13 mouse cellular contexts compared by ENCODE assay signal in genomic region chr17:74278966-74279869, GRCm38 (mm10). TPM values are rescaled to one million over a fixed set of nuclear protein-coding genes. Genes with fewer than 3 reads are reported as not detected.
A peak's percentile ranks its signal among the peaks of the same experiment; 100 is the strongest.
DNase-seq lines count a peak whose midpoint lies in the region; ATAC-seq and TF ChIP-seq lines count a peak whose summit lies in the region.
"Had no signal": no experiment of that assay in that cellular context is flagged by ENCODE, and none has a peak within 500 bp of the region (broad histone marks: within the 10 kb centered on the region; RNA-seq: fewer than 3 reads in every experiment).

No protein-coding gene starts in this region.

- WGBS in forebrain, embryonic 12.5 days: 92% methylated on average over 8 of the region's 8 CpGs
- WGBS in forebrain, embryonic 10.5 days: 92% methylated on average over 8 of the region's 8 CpGs
- WGBS in lung, embryonic 16.5 days: 91% methylated on average over 8 of the region's 8 CpGs
- 92% methylated on average over 8 of the region's 8 CpGs for WGBS in intestine, embryonic 16.5 days
- WGBS in neural tube, embryonic 15.5 days: 88% methylated on average over 8 of the region's 8 CpGs
- WGBS in lung, adult 2 months: 91% methylated on average over 8 of the region's 8 CpGs

- no peaks in the 10 kb centered on the region for H3K4me1 ChIP-seq in forebrain, embryonic 12.5 days
- no peaks in the 10 kb centered on the region for H3K4me1 ChIP-seq in forebrain, embryonic 10.5 days
- no peaks in the 10 kb centered on the region for H3K4me1 ChIP-seq in lung, embryonic 16.5 days (replicated peaks; ENCODE audit: control insufficient read depth, insufficient read depth, low read length)
- H3K4me1 ChIP-seq in intestine, embryonic 16.5 days (ENCODE audit: control insufficient read depth, insufficient read depth, low read length): no peaks in the 10 kb centered on the region
- H3K4me1 ChIP-seq in neural tube, embryonic 15.5 days: peaks cover 16% of the 10 kb centered on the region
- H3K4me1 ChIP-seq in lung, adult 2 months (ENCODE audit: control insufficient read depth, insufficient read depth, low read length): no peaks in the 10 kb centered on the region; the same call in none of the 2 replicates

- ATAC-seq in forebrain, embryonic 12.5 days (ENCODE audit: low FRiP score): peak; percentile 36; the same call in 1 of the 2 replicates
- ATAC-seq in lung, embryonic 16.5 days (ENCODE audit: low read depth): peak; percentile 7; the same call in 1 of the 2 replicates
- ATAC-seq in intestine, embryonic 16.5 days: peak; percentile 23
- ATAC-seq in neural tube, embryonic 15.5 days (ENCODE audit: low FRiP score): peak; percentile 36; the same call in 1 of the 2 replicates

- TF ChIP-seq POLR2A in lung, adult 2 months (IDR thresholded peaks at IDR 0.05; ENCODE audit: borderline replicate concordance, extremely low read depth, low read depth, low read length): no peak

- H3K27ac ChIP-seq in forebrain, embryonic 12.5 days: no peak overlapping the region
- no peak overlapping the region for H3K27ac ChIP-seq in forebrain, embryonic 10.5 days
- H3K27ac ChIP-seq in lung, embryonic 16.5 days (ENCODE audit: low read length): no peak overlapping the region
- no peak overlapping the region for H3K27ac ChIP-seq in intestine, embryonic 16.5 days (ENCODE audit: low read length)
- H3K27ac ChIP-seq in neural tube, embryonic 15.5 days (replicated peaks): peak overlapping the region; percentile 54
- H3K27ac ChIP-seq: embryonic facial prominence, embryonic 15.5 days had no signal

- H3K9me3 ChIP-seq in forebrain, embryonic 12.5 days: no peaks in the 10 kb centered on the region
- H3K9me3 ChIP-seq in forebrain, embryonic 10.5 days: peaks cover 3% of the 10 kb centered on the region; the same call in 1 of the 2 replicates
- H3K9me3 ChIP-seq in lung, embryonic 16.5 days (ENCODE audit: control insufficient read depth, low read length): no peaks in the 10 kb centered on the region
- H3K9me3 ChIP-seq in intestine, embryonic 16.5 days (ENCODE audit: control insufficient read depth, low read length): no peaks in the 10 kb centered on the region
- no peaks in the 10 kb centered on the region for H3K9me3 ChIP-seq in neural tube, embryonic 15.5 days (replicated peaks)
- H3K9me3 ChIP-seq: embryonic facial prominence, embryonic 15.5 days had no signal

- H3K27me3 ChIP-seq in forebrain, embryonic 12.5 days: no peaks in the 10 kb centered on the region
- H3K27me3 ChIP-seq in forebrain, embryonic 10.5 days (ENCODE audit: poor library complexity, severe bottlenecking): no peaks in the 10 kb centered on the region
- H3K27me3 ChIP-seq in lung, embryonic 16.5 days (ENCODE audit: control insufficient read depth, insufficient read depth, low read depth, low read length): no peaks in the 10 kb centered on the region
- H3K27me3 ChIP-seq in intestine, embryonic 16.5 days (replicated peaks; ENCODE audit: control insufficient read depth, insufficient read depth, low read length): no peaks in the 10 kb centered on the region
- H3K27me3 ChIP-seq in neural tube, embryonic 15.5 days (replicated peaks): no peaks in the 10 kb centered on the region
- H3K27me3 ChIP-seq: embryonic facial prominence, embryonic 15.5 days had no signal

- H3K4me2 ChIP-seq in forebrain, embryonic 12.5 days: no peak overlapping the region
- H3K4me2 ChIP-seq in lung, embryonic 16.5 days (ENCODE audit: low read depth, low read length): no peak overlapping the region
- no peak overlapping the region for H3K4me2 ChIP-seq in intestine, embryonic 16.5 days (ENCODE audit: low read depth, low read length)
- no peak overlapping the region for H3K4me2 ChIP-seq in neural tube, embryonic 15.5 days
- H3K4me2 ChIP-seq: embryonic facial prominence, embryonic 15.5 days had no signal

- no peak for TF ChIP-seq CTCF in lung, adult 2 months (IDR thresholded peaks at IDR 0.05; ENCODE audit: insufficient read depth, low read length)

- H3K4me3 ChIP-seq in forebrain, embryonic 12.5 days (replicated peaks): no peak overlapping the region
- no peak overlapping the region for H3K4me3 ChIP-seq in forebrain, embryonic 10.5 days
- H3K4me3 ChIP-seq in lung, embryonic 16.5 days (ENCODE audit: low read length): no peak overlapping the region
- no peak overlapping the region for H3K4me3 ChIP-seq in intestine, embryonic 16.5 days (ENCODE audit: low read length)
- no peak overlapping the region for H3K4me3 ChIP-seq in neural tube, embryonic 15.5 days (replicated peaks)
- no peak overlapping the region for H3K4me3 ChIP-seq in lung, adult 2 months (replicated peaks; ENCODE audit: extremely low read depth, low read depth, low read length)
- H3K4me3 ChIP-seq: embryonic facial prominence, embryonic 15.5 days had no signal

- H3K9ac ChIP-seq in forebrain, embryonic 12.5 days: no peak overlapping the region
- H3K9ac ChIP-seq in lung, embryonic 16.5 days (ENCODE audit: low read length): no peak overlapping the region
- H3K9ac ChIP-seq in intestine, embryonic 16.5 days (ENCODE audit: low read depth, low read length): no peak overlapping the region
- no peak overlapping the region for H3K9ac ChIP-seq in neural tube, embryonic 15.5 days (replicated peaks)
- H3K9ac ChIP-seq: embryonic facial prominence, embryonic 15.5 days had no signal

- 0 out of 2 replicates have a peak, but pooled peaks cover 9% of the 10 kb centered on the region for H3K36me3 ChIP-seq in forebrain, embryonic 12.5 days (replicated peaks)
- H3K36me3 ChIP-seq in forebrain, embryonic 10.5 days (replicated peaks): peaks cover 41% of the 10 kb centered on the region
- peaks cover 2% of the 10 kb centered on the region; the same call in 1 of the 2 replicates for H3K36me3 ChIP-seq in lung, embryonic 16.5 days (ENCODE audit: control insufficient read depth, insufficient read depth, low read length)
- no peaks in the 10 kb centered on the region for H3K36me3 ChIP-seq in intestine, embryonic 16.5 days (ENCODE audit: control insufficient read depth, insufficient read depth, low read length)
- no peaks in the 10 kb centered on the region for H3K36me3 ChIP-seq in neural tube, embryonic 15.5 days

- DNase-seq in forebrain, embryonic 10.5 days (ENCODE audit: extremely low spot score, low spot score): no peak
- DNase-seq in lung, adult 18-20 months: no peak
- no peak for DNase-seq in lung, adult 2 months
- no peak for DNase-seq in lung, postnatal 4 days
- DNase-seq: cerebellum, postnatal 36 days; heart, postnatal 10 days; kidney, postnatal 10 days; right cerebral cortex, adult 18-20 months had no signal

RNA-seq across cellular contexts. Expression of gene Memo1, which starts 16.1 kb away (rescaled TPM):
- polyA plus RNA-seq in forebrain, embryonic 12.5 days (2016; fragmentation: Nextera tagmentation; extraction: Ambion mirVana): 71.1 and 77.4 TPM in 2 replicates
- 89.7 and 95.9 TPM in 2 replicates for polyA plus RNA-seq in forebrain, embryonic 10.5 days (2016; fragmentation: Nextera tagmentation; extraction: Ambion mirVana)
- polyA plus RNA-seq in lung, embryonic 16.5 days (2015; fragmentation: Nextera tagmentation; extraction: Ambion mirVana): 80.9 and 85.1 TPM in 2 replicates
- 63.6 and 70.2 TPM in 2 replicates for polyA plus RNA-seq in intestine, embryonic 16.5 days (2015; fragmentation: Nextera tagmentation; extraction: Ambion mirVana)
- 56.6 and 63.5 TPM in 2 replicates for polyA plus RNA-seq in neural tube, embryonic 15.5 days (2015; fragmentation: Nextera tagmentation; extraction: Ambion mirVana)
- polyA plus RNA-seq in lung, adult 2 months (2012; rRNA removed): 18.2 and 23.3 TPM in 2 replicates

RNA-seq across cellular contexts. Expression of gene Dpy30, which starts 44.5 kb away (rescaled TPM):
- polyA plus RNA-seq in forebrain, embryonic 12.5 days (2016; fragmentation: Nextera tagmentation; extraction: Ambion mirVana): 252 and 269 TPM in 2 replicates
- 303 TPM in 2 replicates for polyA plus RNA-seq in forebrain, embryonic 10.5 days (2016; fragmentation: Nextera tagmentation; extraction: Ambion mirVana)
- polyA plus RNA-seq in lung, embryonic 16.5 days (2015; fragmentation: Nextera tagmentation; extraction: Ambion mirVana): 212 and 222 TPM in 2 replicates
- polyA plus RNA-seq in intestine, embryonic 16.5 days (2015; fragmentation: Nextera tagmentation; extraction: Ambion mirVana): 216 and 246 TPM in 2 replicates
- polyA plus RNA-seq in neural tube, embryonic 15.5 days (2015; fragmentation: Nextera tagmentation; extraction: Ambion mirVana): 236 and 249 TPM in 2 replicates
- 23.5 and 28.7 TPM in 2 replicates for polyA plus RNA-seq in lung, adult 2 months (2012; rRNA removed)

RNA-seq across cellular contexts. Expression of gene Spast, which starts 59.6 kb away (rescaled TPM):
- 28.5 and 39.7 TPM in 2 replicates for polyA plus RNA-seq in forebrain, embryonic 12.5 days (2016; fragmentation: Nextera tagmentation; extraction: Ambion mirVana)
- polyA plus RNA-seq in forebrain, embryonic 10.5 days (2016; fragmentation: Nextera tagmentation; extraction: Ambion mirVana): 12.6 and 12.7 TPM in 2 replicates
- polyA plus RNA-seq in lung, embryonic 16.5 days (2015; fragmentation: Nextera tagmentation; extraction: Ambion mirVana): 10.8 and 11.0 TPM in 2 replicates
- polyA plus RNA-seq in intestine, embryonic 16.5 days (2015; fragmentation: Nextera tagmentation; extraction: Ambion mirVana): 8.5 and 8.8 TPM in 2 replicates
- polyA plus RNA-seq in neural tube, embryonic 15.5 days (2015; fragmentation: Nextera tagmentation; extraction: Ambion mirVana): 24.1 and 31.5 TPM in 2 replicates
- polyA plus RNA-seq in lung, adult 2 months (2012; rRNA removed): 5.1 and 5.9 TPM in 2 replicates
